Mouse (Mus musculus) c-Kit-positive CD71-positive TER-119-positive erythroid progenitor cells, embryonic 14.5 days (primary cell): ENCODE results near the gene Dop1a.

Experiments used
- DNase-seq: peaks from one replicate; pipeline ENCODE4 v3.0.0-alpha.2; 2013; ENCODE audit warnings: low spot score

Gene Dop1a

DNA sequence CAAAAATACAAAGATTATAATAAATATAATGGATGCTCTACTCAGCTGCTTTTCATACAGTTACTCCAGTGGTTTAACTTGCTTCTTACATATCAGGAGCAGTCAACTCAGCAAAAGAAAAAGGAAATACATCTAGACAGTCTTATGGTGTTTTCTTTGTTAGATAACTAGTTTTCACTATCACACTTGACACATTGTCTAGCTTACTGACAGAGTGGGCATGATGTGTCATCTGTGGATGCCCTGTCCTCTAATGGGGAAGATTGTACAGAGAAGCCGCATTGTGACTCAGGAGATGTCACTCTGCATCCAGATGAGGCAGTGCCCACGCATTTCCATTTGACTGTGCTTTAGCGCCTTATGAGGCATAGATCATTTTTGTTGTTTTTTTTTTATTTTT lies 32.1 kb downstream of the Dop1a start:
- peak; percentile 37 for DNase-seq

DNA sequence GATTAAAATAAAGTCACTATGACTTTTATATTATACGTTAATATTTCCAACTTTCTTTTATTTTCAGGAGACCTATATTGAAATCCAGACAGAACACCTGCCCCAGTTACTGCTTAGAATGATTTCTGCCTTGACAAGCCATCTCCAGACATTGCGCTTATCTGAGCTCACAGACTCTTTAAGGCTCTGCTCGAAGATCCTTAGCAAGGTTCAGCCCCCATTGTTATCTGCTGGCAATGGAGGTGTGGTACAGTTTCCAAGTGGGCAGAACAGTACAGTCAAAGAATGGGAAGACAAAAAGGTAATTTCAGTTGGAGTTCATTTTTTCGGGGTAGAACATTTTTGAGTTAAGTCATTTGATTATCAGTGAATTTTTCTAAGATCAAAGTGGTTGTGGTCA lies 40.5 kb downstream of the Dop1a start:
- DNase-seq = peak; percentile 46

- DNase-seq = no peak
These were observed 46.8 kb downstream of the Dop1a start for GRCm38 (mm10) chr9:86513733-86514132.

DNA sequence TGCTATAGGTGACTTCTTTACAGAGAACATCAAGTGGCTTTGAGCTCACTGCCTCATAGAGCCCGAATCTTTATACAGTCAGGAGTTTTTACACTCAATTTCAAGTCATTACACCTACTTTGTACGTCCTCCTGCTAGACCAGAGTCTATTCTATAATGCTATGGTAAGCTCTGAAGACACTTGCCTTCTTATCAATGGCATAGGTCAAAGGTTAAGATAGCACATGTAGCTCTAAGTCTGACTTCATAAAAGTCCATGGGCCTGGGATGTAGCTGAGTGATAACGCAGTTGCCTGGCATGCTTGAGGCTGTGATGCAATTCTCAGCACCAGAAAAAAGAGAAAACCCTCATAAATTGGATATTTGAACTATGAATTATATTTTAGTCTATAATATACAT lies 47.4 kb downstream of the Dop1a start:
- no peak for DNase-seq

- no peak for DNase-seq
These were observed 47.8 kb downstream of the Dop1a start for GRCm38 (mm10) chr9:86514798-86515197.

DNA sequence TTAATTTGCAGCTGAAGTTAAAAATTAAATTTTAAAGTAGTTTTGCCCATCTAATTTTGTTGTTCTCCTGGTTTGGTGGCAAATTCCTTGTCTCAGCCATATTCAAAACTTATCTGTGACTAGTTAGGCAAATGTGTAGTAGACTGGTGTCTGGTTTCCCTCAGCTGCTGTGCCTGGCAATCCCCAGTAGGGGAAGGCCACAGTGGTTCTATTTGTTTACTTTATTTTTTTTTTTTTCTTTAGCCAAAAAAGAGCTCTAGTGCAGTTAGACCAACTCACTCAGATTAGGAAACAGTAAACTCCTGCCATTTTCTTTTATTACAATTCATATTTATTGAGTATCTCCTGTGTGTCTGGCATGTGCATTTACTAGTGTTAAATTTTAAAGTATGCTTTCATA lies 55.4 kb downstream of the Dop1a start:
- DNase-seq = no peak

- no peak for DNase-seq
These were observed 58.6 kb downstream of the Dop1a start for GRCm38 (mm10) chr9:86525600-86525999.

DNA sequence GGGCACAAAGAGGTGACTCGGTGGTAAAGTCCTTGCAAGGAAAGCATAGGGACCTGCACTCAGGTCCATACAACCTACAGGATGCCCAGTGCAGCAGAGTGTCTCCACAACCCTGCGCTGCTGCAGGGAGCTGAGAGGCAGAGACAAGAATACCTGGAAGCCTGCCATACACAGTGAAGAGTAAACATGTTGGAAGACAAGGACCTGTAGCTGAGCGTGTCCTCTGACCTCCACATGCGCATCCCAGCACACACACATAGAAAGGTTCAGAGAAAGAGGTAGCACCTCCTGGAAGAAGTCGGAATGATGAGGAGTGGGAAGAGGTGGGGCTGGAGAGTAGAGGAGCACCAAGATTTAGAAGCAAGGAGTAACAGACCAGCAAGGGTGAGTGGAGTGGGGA lies 67.1 kb downstream of the Dop1a start:
- DNase-seq = no peak

- DNase-seq = no peak
These were observed 76.5 kb downstream of the Dop1a start for GRCm38 (mm10) chr9:86543451-86543850.

DNA sequence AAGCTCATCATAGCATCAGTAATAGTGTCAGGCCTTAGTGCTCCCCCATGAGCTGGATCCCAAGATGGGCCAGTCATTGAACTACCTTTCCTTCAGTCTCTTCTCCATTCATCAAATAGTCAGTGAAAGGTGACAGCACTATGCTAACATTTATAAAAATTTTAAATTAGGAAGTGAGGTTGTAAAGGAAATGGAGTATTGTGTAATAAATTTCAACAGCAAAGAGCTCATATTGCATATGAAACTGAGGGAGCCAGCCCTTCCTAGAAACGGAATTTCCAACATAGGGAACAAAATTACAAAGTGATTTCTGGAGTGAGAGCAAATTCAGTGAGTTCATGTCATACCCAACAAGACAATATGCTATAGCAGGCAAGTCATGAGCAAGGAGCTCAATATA lies 77.6 kb downstream of the Dop1a start:
- DNase-seq = no peak

DNA sequence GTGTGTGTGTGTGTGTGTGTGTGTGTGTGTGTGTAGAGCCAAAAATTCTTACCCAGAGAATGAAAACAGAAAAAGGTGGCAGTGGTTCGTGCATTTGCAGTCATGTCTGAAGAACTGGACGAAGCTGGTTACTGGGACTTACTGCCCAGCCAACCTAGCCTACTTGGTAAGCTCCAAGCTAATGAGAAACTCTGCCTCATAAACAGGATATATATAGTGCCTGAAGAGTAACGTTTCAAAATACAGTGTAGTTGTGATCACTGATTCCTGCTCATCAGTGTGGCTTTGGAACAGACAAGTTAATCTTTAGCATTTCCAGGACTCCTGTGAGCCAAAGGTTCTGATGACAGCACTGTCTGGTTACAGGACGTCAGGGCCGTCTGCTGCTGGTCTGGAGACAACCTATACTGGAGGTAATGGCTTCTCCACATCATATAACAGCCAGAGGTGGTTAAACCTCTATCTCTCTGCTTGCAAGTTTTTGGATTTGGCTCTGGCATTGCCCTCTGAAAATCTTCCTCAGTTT lies 82.7 kb downstream of the Dop1a start:
- DNase-seq = no peak

GRCm38 (mm10) chr9:86550717-86551116 lies 83.8 kb downstream of the Dop1a start:
- DNase-seq = no peak

DNA sequence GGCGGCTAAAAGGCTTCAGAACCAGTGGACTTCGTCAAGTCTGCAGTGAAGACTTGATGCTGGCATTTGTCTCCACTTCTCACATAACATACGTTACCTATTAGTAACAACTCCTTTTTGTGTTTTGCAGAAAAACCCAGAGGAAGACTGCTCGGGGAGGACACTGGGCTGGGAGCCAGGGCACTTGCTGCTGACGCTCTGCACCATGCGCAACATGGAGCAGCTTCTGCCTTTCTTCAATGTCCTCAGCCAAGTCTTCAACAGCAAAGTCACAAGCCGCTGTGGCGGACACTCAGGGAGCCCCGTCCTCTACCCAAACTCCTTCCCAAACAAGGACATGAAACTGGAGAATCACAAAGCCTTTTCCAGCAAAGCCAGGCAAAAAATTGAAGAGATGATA lies 86.9 kb downstream of the Dop1a start:
- no peak for DNase-seq

DNA sequence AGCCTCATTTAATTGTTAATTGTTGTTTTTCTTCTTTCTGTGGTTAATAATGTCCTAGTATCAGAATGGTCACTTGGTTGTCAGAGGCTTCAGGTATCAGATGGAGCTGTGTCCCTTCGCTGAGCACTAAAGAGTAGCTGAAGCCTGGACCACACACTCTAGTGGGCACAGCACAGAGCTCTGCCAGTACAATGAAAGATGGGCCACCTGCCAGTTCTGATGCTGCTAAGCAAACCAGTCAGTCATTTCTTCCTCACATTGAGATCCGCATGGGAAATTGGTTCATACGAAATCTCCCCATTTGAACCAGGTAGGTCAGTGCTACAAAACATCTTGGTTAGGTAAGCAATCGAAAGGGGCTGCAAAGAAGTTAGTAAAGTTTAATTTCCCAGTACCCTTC lies 87.7 kb downstream of the Dop1a start:
- no peak for DNase-seq

DNA sequence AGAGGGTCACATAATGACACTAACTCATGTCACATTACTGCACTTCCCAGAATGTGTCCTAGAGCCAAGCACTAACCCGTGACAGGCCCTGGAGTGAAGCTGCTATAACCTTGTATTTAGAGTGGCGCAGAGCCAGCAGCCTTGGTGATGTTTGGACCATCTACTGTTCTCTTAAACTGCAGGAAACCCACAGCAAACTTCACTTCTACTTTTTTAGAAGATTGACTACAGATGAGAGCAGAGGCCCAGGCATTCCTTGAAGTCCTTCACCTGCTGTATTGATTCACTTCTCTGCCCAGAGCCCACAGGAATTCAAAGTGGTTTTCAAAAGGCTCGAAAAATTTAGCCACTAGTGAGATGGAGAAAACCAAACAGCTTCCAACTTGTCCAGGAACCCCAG lies 93.6 kb downstream of the Dop1a start:
- DNase-seq = no peak

- DNase-seq = no peak
These were observed 102.5 kb downstream of the Dop1a start for GRCm38 (mm10) chr9:86569314-86569910.

DNA sequence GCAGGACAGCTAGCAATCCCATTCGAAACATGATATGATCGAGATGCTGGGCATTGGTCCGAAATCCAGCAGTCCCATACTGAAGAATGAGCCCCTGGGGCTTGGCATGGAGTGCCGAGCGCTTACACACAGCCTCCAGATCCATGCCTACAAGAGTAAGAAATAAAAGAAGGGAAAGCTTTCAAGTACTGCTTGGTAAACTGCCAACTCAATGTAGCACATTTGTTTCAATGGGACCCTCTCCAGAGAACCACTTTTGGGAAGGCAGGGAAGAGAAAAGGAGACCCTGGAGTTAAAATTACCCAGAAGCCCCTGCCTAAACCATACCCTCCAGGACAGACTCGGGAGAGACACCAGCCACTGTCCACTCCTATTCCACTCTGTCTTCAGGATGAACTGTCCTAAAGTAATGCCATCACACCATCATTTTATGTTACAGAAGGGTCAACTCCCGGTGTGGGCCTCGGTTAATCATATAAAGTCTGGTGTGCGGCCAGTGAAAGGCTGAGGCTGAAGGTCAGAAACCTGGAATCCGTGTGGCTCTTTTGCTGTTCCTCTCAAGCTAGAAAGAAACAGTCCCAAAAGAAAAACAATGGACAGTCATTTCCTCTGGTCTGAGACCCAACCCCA lies 103.4 kb downstream of the Dop1a start:
- DNase-seq = no peak

GRCm38 (mm10) chr9:86570946-86571345 lies 104.0 kb downstream of the Dop1a start:
- no peak for DNase-seq

GRCm38 (mm10) chr9:86571540-86572135 lies 104.7 kb downstream of the Dop1a start, which contains the start of the genes Pgm3 and Rwdd2a:
Pgm3 (minus strand) TSS chr9:86571842.
Rwdd2a (plus strand) TSS chr9:86571991.
- DNase-seq = peak; percentile 90

GRCm38 (mm10) chr9:86572196-86572595 lies 105.2 kb downstream of the Dop1a start:
- DNase-seq = no peak

GRCm38 (mm10) chr9:86572636-86573291 lies 105.8 kb downstream of the Dop1a start:
- peak; percentile 84 for DNase-seq

GRCm38 (mm10) chr9:86573616-86574303 lies 106.8 kb downstream of the Dop1a start:
- DNase-seq = no peak
